Mouse (Mus musculus) kidney, adult 9 months (tissue): ENCODE data around the gene Snap25.
A peak's percentile ranks its signal among the peaks of the same experiment; 100 is the strongest.

Experiments
- DNase-seq: peaks from one replicate; pipeline ENCODE4 v3.0.0; 2022

The Snap25 gene

DNA sequence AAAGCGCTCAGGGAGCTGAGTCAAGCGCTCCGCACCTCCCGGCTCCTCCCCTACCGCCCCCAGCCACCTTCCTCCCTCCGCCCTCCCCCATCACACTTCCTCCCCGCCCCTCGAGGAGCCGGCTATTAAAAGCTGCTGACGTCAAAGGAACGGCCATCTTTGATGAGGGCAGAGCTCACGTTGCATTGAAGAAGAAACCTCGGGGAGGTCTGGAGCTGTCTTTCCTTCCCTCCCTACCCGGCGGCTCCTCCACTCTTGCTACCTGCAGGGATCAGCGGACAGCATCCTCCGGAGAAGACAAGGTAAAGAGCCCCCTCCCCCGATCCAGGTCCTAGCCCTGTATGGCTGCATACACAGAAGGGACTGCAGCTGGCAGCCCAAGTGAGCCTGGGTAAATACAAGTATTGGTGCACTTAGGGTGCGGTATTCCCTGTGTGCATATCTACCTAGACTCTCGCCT is at the start of gene Snap25:
Gene Snap25 (plus strand): TSS at position 155 of the 460 bp plus-strand sequence.
- no peak for DNase-seq

DNA sequence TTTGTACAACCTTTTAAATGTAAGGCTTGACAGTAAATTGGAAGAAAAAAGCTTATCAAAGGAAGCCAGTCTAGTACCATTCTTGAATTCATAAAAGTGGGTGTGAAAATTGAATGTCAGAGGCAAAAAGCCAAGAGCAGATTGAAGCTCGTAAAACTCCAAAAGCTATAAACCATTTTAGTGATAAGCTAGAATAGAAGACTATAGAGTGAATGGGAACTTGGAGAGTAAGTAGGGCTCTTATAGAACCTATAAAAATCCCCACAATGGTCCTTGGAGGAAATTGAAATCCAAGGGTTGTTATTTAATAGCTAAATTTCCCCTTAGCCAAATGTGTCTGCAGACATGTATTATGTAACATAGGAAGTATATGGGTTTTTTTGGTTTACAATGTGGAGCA is 46.3 kb upstream of the Snap25 start:
- no peak for DNase-seq

DNA sequence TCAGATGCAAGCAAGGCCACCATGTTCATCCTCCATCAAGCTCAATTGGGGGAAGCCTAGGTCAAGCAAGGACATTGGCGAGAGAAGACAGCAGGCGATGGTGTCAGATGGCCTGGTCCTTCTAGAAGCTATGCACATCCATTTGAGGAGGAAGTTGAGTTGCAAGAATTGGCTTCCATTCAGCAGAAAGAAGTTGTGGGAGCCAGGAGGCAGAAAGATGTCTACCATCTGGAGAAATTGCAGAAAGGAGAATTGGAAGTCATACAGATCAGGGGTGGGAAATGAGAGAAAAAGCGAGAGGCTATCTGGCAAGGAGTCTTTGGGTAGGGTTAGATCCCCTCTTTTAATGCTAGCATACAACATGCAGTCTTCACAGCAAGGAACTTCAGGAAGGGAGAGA is 44.1 kb upstream of the Snap25 start:
- no peak for DNase-seq

DNA sequence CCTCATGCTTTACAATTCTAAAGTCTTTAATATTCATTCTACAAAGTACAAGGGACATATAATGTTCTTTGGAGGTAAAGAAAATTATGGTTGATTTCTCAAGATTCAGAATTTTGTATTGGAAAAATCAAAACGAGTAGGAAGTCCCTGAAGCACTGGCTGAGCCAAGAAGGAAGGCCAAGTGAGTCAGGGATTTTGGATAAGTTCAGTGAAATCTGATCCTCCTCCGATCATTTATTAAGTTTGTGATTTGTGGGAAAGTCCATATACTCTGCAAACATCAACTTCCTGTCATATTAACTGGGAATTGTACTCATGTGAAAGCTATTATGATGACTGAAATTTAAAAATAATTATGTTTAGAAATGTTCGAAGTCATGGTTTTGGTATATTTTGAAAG is 43.6 kb upstream of the Snap25 start:
- no peak for DNase-seq

DNA sequence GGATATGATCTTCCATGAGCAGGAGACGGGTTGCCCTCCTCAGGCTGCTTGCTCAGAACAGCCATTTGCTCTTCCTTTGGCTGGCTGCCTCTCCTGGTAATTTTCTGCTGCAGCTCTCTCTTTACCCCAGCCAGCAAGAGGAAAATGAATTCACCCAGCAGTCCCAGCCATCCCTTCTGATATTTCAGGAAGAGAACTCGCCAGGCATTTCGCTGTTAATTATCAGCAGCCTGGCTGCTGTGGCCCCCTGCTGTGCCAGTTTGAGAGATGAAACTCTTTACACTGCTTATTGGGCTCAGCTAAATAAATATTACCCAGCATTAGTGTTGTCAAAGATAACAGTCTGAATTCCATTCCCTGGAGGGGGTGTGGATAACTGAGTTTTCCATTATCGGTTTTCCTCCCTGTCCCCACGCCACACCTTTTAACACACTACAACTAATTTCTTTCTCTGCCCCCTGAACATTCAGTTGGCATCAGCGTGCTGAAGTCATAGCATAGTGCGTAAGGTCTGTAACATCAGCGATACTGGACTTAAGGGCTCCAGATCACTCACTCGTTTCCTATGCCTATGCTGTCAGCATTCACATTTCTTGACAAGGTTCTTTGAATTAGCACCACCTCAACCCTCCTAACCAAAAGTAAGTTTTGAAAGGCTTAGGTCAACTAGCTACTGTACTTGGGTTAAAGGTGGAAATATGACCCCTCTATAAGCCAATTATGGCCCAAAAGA is 42.5 kb upstream of the Snap25 start:
- no peak for DNase-seq

DNA sequence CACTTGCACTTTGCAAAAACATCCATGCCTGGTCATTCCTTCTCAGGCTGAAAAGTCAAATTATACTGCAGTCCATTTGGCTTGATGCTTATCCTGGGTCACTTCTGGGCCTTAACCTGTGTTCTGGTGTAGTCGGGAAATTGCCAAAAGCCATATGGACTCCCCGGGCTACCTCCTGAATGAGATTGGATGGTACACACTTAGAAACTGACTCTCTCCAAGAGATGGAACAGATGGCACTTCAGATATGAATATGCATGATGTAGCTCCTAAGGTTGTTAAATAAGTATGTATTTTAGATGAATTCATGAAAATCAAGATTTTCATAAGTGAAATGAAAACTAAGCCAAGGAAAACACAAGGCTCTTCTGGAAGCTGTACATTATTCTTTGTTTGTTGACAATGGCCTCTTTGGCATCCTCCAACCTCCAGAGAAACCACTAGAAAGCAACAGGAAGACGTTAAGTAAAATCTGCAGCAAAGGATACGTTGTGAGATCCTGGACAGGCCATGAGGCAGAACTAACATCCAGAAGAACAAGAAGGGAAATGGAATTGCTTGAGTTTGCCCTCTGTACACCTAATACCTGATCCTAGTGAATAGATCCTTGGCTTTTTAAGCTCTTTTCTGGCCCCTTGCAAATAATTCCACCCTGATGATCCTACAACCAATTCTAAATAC is 39.0 kb upstream of the Snap25 start:
- DNase-seq: no peak

DNA sequence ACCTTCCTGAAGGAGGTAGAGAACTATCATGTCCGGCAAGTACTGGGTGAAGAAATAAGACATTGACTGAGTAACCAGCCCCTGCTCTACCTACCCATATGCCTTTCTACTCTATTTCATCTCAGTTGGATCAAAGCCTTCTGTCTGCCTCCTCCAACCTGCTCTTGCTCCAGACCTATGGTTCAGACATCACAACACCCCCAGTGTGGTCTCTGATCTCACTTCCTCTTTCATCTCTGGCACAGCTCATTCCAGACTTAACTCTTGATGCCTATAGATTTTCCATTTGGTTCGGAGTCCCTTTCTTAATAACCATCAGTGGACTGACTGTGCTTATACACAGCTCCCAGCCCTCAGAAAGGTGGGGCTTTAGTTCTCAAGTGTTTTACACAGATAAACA is 37.1 kb upstream of the Snap25 start:
- DNase-seq: no peak

DNA sequence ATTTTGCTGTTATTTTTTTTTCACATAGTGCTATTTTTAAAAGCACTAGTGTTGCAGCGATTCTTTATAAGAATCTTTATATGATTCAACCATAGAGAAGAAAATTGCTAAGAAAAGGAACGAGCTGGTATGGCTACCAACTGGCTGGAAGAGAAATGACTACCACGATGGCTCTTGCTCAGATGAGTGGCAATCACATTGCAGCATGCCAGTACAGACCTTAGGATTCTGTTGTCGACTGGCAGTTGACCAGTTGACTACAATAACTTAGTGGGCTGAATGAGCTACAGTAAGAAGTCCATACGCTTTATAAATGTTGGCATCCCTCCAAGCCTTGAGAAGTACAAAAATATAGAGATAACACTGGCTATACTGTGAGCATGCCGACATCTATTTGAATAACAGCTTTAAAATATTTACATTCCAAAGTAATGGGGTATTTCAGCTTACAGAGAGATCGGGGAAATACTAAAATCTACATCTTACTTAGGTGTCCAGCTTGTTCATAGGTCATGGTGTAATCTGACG is 36.3 kb upstream of the Snap25 start:
- no peak for DNase-seq

DNA sequence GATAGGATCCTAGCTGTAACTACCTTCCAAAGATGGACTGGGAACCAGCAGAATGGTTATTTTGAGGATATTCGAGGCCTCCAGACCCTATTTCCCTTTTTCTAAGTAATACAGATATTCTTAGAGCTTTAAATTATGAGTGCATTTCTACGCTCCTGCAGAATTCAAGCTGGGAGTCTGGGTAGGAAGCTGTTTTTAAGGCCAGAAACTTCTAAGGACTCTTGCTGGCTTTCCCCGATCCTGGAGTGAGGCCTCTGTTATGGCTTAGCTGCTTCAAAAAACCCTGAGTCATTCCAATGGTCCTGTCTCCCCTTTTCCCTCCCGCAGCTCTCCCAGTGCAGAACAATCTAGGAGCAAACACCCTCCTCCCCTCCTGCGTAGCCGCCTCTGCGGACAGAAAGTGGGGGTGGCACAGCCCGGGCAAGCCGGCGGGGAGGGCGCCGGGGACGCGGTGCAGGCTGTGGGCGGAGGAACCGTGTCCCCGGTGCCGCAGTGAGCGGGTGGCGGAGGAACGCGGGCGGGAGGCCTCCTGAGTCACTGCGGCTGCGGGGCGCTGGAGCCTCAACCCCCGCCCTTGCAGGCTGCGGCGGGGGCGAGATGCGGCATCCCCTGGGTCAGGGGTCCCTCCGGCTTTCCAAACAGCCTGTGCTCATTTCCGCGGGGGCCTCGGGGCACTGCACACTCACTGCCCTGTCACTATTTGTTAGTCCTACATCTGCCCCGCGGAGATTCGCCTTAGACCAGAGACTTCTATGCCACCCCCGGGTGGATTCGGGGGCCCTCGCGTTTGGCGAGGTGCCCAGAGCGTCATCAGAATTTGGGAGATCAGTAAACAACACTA is 34.7 kb upstream of the Snap25 start:
- peak; percentile 59 for DNase-seq

DNA sequence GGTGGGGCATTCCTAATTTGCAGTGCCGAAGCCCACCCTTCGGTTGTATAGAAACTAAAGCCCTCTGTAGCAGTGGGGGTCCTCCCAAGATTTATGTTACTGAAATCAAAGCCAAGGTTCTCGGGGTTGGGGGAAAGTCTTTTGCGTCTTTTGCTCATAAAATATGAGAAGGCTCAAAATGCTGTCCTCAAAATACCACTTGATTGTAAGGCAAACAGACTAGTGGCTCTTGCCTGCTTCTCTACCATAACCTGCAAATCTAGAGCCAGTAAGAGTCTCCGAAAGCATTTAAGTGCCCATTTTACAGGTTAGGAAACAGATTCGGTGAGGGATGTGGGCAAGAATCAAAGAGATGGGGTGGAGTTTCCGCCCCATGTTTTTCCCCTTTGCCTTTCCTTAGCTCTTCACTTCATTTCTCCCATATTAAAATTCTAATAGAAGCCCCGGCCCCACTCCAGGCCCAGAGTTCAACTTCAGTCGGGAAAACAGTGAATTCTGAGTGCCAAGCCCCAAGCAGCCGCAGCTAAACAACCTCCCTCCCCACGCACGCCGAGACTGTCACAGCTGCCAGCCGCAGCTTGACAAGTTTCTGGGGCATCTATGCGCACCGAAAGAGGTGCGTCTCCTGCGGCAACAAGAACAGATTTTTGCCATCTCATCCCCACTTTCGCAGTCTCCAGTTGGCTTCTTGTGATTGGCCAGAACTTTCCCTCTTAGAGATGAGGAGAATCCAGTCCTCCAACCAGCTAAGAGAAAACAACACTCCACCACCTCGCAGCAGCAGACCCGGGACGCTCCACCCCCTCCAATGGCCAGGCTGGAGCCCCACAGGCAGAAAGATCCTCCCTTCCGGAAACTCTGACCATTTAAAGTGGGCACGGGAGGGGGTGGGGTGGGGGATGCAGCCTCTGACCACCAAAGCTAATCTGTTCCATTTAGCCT is 33.7 kb upstream of the Snap25 start:
- peak; percentile 73 for DNase-seq

DNA sequence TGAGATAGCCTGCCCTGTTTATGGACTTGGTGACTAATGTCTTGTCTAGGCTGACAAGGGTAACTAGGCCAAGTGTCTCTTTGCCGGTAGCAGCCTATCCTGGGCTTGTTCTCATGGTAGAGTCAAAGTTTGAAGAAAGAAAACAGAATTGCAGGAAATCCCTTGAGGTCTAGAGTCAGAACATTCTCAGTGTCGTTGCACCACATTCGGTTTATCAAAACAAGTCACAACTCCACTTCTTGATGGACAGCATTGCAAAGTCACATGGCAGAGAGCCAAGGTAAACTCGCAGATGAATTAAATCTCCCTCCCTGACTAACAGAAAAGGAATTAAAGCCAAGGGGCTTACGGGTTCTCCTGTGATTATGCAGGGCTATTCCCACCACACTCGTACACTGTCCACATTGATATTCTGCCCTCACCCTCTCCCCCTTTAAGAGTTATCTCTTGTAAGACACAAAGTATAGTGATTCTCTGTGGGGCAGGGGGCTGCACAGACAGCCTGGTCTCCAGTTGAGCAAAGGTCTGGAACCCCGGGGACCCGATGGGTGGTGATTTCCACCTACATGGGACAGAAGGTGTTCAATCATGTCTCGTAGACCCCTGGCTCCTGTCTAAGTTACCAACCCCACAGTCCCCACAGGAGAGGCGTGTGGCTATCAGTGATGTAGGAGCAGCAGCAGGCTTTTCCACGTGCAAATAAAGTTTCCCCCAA is 30.9 kb upstream of the Snap25 start:
- peak; percentile 15 for DNase-seq

DNA sequence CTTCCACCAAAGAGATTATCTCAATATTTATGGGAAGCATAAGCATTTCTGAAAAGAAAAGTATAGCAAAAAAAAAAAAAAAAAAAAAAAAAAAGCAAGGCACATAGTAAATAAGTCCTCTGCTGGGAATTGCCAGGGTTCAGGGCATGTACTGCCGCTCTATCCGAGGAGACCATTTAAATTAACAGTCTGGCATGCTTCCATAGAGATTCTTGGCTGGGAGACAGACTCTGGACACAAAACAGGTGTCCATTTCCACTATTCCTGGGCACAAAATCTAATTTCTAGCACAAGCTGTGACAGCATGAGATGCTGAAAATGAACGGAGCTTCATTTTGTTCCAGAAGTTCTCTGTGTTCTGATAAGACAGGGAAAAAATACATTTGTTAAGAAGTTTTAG is 27.1 kb upstream of the Snap25 start:
- no peak for DNase-seq

DNA sequence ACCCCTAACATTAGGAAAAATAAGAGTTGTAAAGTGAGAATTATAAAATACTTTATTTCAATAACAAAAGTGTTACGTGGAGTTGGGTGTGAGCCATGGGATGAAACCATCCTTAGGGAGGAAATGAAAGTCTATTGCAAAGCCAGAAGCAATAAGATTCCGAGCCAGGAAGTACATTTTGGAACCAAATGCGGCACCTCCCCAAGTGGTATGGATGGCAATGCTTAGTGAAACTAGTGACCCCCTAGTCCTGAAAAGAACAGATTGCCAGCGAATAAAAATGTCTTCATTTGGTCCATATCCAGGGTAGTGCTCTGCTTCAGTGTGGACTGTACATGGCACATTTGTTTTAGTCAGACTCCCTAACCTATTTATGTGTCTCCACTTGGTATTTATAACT is 25.9 kb upstream of the Snap25 start:
- no peak for DNase-seq

DNA sequence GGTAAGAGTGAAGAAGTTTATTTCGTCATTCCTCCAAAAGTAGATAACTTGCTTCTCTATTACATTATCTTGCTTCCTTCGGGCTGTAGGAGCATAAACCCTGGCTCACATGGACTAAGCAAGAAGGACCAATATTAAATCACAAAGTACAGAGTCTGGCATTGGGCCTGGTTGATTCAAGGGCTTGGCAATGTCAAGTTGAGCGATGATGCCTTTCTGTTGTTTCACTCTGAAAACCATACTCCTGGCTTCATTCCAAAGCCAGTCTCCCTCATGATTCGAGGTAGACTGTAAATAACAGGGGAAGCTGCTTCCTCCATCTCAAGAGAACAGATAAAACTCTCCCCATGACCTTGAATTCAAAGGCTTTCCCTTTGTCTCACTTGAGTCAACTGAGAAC is 23.8 kb upstream of the Snap25 start:
- no peak for DNase-seq

DNA sequence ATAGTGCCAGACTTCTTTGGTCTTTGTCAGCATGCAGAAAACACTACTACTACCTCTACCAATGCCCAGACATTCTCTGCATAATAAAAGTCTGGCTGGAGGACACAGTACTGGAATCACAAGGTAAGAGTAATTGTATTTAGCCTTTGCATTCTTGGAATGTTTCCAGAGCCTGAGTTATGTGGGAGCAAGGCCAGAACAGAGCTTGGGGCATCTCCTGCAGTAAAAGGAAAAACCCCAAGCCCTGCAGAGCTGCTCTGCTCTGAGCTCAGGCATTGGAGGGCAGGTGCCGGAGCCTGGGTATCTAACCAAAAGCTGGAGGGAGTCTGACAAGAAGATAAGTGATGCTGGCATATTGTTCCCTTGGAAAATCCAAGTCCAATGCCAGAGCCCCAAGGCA is 21.6 kb upstream of the Snap25 start:
- DNase-seq: no peak

DNA sequence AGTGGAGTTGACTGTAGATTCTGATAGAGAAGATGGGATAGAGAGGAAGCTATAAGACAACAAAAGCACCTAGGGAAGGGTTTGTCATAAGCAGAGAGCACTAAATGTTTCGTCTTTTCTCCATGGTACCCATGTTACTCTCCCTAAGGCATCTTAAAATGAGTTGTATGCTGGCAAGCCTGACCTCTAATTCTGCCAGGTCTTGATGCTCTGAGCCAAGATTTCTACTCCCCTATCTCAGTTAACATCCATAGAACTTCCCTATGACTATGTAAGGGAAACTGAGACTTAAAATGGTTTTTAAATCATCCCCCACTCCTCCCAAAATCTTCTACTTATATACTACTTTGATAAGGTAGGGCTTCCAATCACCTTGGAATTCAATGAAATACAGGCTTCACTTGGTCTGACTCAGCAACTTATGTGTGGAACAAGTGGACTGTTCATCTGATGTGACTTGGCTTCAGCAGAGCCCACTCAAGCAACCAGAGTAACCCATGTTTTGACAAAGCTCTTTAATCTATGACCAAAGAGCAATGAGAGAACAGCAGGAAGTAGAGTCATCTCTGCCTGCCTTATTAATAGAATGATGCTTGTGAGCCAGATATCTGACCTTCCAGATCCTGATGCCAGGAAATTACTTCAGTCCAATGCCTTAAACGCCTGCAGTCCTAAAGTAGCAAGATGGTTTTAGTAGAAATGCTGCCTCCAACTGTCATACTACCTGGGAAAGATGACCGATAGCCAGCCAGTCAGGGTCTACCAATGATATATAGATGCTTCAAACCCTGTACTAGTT is 13.6 kb upstream of the Snap25 start:
- no peak for DNase-seq

DNA sequence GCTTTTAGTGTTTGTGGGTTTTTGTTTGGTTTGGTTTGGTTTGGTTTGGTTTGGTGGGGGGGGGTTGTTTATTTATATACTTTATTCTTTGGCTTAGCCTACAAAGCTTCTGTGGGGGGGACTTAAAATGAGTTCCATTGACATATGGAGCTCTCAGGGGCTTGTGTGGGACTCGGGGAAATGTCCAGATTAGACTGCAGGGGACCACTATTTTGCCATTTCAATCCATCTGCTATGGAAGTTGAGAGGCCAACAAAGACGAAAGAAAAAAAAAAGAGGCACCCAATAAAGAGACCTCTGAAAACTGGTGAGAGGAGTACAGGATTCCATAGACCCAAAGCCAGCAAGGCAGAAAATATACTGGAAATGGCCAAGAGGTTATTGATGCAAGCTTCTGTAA is 9.9 kb upstream of the Snap25 start:
- DNase-seq: no peak

DNA sequence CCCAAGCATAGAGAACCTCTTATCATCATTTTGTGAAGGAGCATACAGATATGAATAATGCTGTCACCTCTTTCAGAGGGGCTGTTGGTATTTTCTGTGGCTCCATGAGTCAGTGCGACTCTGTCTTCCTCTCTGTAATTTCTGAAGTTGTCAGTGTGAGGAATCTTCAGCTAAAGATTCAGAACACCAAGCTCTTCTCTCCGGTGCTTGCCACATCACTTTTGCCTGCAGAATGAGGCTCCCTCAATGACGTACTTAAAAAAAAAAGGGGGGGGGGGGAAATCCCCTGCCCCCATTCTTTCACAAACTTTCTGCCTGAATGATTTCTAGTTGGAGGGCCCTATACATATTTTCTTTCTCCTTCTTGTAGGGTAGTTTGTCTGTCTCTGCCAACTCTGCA is 2.1 kb upstream of the Snap25 start:
- no peak for DNase-seq

DNA sequence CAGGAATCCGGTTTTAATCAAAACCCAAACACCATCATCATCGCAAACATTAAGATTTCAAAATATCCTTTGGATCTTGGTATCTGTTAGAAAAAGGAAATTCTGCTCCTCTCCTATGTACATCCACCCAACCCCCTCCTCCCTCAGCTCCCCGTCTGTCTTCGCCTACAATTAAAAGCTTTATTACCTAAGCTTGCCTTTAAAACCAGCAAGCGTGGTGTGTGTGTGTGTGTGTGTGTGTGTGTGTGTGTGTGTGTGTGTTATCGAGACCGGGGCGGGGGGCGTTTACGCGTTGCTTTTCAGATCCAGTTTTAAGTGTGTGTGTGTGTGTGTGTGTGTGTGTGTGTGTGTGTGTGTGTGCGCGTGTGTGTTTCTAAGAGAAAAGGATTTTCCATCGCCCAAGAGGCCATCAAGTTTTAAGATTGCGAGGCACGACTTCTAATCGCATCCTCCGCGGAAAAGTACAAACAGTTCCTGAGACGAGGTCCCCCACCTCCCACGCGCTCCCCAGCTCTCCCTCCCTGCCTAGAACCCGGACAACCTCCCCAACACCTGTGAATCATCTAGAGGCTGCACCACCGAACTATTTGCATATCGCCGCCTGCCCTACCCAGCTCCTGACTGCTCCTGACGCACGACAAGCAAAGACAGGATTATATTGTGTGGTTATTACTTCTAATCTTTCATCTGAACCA is 1.4 kb upstream of the Snap25 start:
- DNase-seq: no peak

DNA sequence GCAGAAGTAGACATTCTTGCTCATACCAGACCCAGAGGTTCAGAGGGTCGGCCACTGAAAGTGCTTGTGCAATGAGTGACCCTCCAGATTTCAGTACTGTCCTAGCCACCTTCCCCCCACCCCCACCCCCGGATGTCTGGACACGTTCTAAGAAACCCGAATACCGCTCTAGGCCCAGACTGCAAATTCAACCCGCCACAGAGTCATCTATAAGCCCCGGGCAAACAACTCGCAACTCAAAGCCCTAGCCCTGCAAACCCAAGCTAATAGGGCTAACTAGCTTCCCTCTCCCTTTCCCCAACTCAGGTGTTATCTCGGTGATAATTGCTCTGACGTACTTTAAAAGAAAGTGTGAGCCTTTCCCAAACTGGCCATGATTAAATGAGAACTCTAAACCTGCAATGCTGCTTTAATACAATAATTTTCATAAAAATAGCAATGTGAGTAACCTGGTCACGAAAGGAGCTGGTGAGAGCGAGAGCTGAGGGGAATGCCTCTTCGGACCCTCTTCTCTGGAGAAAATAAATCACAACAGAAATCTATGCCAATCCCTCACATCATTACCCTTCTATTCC is 725 bp upstream of the Snap25 start:
- no peak for DNase-seq
